Mouse (Mus musculus) E14TG2a.4 (cell line): ENCODE measurements around the gene Ccdc155.

ENCODE experiments used
- H3K27me3 ChIP-seq: 2 replicates; pipeline ENCODE4 v1.6.1; 2014; ENCODE audit warnings: low read length, control low read depth; ENCODE audit not compliant: insufficient read depth
- H3K36me3 ChIP-seq: 2 replicates; pipeline ENCODE4 v1.6.1; 2014; ENCODE audit warnings: low read length, control low read depth; ENCODE audit not compliant: insufficient read depth
- H3K4me1 ChIP-seq: replicated peaks from 2 replicates; pipeline ENCODE4 v1.6.1; 2014; ENCODE audit warnings: low read depth, low read length, control low read depth
- H3K4me3 ChIP-seq: replicated peaks from 2 replicates; pipeline ENCODE4 v1.5.1; 2014; ENCODE audit warnings: mild to moderate bottlenecking, low read length
- H3K9me3 ChIP-seq: 2 replicates; pipeline ENCODE4 v1.6.1; 2014; ENCODE audit warnings: low read length, control low read depth
- CTCF ChIP-seq: conservative IDR thresholded peaks from 2 replicates; pipeline ENCODE4 v1.5.1; 2014; ENCODE audit warnings: low read length
- NANOG ChIP-seq: IDR thresholded peaks from 2 replicates; pipeline ENCODE4 v1.6.1; 2014; ENCODE audit warnings: borderline replicate concordance, low read length, mixed read lengths
- POU5F1 ChIP-seq: IDR thresholded peaks from 2 replicates; pipeline ENCODE4 v1.6.1; 2014; ENCODE audit warnings: low read length, borderline replicate concordance

The Ccdc155 gene

GRCm38 (mm10) chr7:45135993-45136567 lies 68.6 kb downstream of the Ccdc155 start, which contains the start of the genes Gm45713 and Flt3l:
Gm45713 (minus strand) TSS chr7:45136231.
Flt3l (minus strand) TSS chr7:45136432.
- H3K27me3 ChIP-seq = peaks cover 23% of the 10 kb centered on the region
- peaks cover 61% of the 10 kb centered on the region for H3K4me1 ChIP-seq
- TF ChIP-seq CTCF (peak; percentile 89), NANOG (no peak)
- H3K4me3 ChIP-seq = peak within 1 kb of the TSS; percentile 66
- H3K9me3 ChIP-seq = no peaks in the 10 kb centered on the region
- H3K36me3 ChIP-seq = peaks cover 8% of the 10 kb centered on the region

GRCm38 (mm10) chr7:45135370-45135769 lies 69.3 kb downstream of the Ccdc155 start:
- H3K36me3 ChIP-seq = peaks cover 2% of the 10 kb centered on the region
- H3K4me3 ChIP-seq = no peak overlapping the region
- peaks cover 23% of the 10 kb centered on the region for H3K27me3 ChIP-seq
- TF ChIP-seq POU5F1 (no peak), CTCF (no peak), NANOG (no peak)
- no peaks in the 10 kb centered on the region for H3K9me3 ChIP-seq
- H3K4me1 ChIP-seq = peaks cover 69% of the 10 kb centered on the region

GRCm38 (mm10) chr7:45134544-45135026 lies 70.1 kb downstream of the Ccdc155 start:
- no peaks in the 10 kb centered on the region for H3K36me3 ChIP-seq
- peaks cover 73% of the 10 kb centered on the region for H3K4me1 ChIP-seq
- TF ChIP-seq NANOG (no peak), POU5F1 (no peak), CTCF (no peak)
- peaks cover 23% of the 10 kb centered on the region for H3K27me3 ChIP-seq
- H3K4me3 ChIP-seq = peak overlapping the region; percentile 32; the same call in 1 of the 2 replicates
- no peaks in the 10 kb centered on the region for H3K9me3 ChIP-seq
